Mouse (Mus musculus) adrenal gland, adult (tissue): ENCODE measurements around the gene Lrp10.
A peak's percentile ranks its signal among the peaks of the same experiment; 100 is the strongest.

ENCODE experiments used
- DNase-seq, 2 experiments: peaks; one replicate each; pipeline ENCODE4 v3.0.0; 2022 to 2023; ENCODE audit warnings: low spot score in 1 of 2; ENCODE audit not compliant: inconsistent age in 2 of 2

The Lrp10 gene

DNA sequence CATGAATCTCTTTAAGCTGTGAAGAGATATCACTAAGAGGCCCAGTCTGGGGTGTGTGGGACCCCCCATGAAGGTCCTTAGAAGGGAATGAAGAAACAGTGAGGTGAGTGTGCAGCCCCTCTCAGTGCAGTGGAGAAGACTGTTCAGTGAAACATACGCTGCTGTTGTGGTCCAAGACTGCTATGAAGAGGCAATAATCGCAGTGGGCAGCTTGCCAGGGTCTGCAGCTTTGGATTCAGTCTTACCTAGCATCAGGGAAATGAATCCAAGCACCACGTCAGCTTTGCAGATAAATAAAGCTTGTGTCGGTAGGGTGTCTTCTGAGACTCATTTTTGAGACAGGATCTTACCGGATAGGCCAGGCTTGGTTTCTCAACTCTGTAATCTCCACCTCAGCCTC lies 8.7 kb downstream of the Lrp10 start:
- no peak for DNase-seq

DNA sequence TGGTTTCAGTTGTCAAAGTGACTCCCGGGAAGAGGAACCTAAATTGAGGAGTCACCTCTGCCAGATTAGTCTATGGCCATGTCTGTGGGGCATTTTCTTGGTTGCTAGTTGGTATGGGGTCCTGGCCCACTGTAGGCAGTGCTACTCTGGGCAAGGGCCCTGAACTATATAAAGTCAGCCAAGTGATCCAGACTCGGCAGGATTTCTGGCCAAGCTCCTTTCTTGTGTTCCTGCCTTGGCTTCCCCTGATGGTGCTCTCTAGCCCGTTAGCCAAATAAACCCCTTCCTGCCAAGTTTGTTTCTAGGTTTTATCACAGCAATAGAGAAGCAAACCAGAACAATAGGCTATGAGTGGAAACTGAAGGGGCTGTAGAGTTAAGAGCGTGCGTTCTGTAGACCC lies 10.8 kb downstream of the Lrp10 start:
- DNase-seq: no peak

DNA sequence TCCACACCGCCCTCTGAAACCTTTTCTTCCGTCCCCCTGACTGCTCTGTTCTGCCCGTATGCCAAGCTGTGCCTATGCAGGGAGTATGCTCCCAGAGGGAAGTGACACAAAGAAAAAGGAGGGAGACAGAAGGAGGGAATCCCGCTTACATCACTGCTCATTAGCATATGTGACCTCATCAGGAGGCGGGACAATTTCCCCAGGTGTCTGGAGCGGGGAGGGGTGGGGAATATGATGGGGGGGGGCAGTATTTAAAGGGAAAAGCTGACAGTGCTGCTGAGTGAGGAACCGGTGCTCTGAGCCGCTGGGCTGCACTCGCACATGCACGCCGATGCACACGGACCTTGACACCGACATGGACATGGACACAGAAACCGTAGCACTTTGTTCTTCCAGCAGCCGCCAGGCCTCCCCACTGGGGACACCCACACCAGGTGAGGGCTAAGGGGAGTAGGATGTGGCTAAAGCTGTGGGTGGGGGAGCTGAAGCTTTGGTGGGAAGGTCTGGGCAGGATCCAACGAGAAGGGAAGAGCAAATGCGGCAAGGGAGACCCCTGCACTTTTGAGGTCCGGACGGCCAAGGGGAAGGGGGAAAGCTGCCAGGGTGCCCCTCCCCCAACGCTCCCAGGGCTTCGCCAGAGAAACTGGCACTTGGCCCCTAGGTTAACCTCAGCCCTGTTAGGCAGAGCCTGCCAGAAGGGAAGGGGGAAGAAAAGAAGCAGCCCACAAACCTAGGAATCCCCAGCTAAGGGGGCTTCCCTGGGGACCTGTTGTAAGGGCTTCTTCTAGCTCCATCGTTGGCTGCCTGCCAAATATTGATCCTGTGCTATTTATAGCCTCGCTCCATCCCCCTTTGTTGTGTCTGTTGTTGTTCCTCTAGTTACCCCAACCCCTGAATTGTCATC lies 12.3 kb downstream of the Lrp10 start, which contains the start of gene Rem2:
TSS of gene Rem2 (plus strand) at position 160 of the 904 bp plus-strand sequence.
- DNase-seq: peak; percentile 58 to 82

DNA sequence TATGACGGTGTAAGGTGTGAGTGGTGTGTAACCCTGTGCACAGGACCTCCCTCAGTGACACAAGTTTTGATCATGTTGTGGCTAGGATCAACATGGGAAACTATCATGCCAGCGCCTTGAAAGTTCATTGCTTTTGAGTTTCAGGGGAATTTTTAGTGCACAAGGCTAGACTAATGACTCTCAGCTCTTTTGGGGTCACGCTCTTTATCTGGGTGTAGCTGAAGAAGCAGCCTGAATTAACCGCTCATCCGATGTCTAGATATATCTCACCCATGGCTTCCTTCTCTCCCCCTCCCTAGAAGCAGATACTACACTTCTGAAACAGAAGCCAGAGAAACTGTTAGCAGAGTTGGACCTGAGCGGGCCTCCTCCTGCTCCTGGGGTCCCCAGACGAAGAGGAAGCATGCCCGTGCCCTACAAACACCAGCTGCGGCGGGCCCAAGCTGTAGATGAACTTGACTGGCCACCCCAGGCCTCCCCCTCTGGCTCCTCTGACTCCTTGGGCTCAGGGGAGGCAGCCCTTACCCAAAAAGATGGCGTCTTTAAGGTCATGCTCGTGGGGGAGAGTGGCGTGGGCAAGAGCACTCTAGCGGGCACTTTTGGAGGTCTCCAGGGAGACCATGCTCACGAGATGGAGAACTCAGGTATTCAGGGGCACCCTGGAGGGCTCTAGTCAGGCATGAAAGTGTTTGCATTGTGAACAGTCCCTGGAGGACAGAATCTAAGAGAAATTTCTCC lies 13.4 kb downstream of the Lrp10 start:
- no peak for DNase-seq

DNA sequence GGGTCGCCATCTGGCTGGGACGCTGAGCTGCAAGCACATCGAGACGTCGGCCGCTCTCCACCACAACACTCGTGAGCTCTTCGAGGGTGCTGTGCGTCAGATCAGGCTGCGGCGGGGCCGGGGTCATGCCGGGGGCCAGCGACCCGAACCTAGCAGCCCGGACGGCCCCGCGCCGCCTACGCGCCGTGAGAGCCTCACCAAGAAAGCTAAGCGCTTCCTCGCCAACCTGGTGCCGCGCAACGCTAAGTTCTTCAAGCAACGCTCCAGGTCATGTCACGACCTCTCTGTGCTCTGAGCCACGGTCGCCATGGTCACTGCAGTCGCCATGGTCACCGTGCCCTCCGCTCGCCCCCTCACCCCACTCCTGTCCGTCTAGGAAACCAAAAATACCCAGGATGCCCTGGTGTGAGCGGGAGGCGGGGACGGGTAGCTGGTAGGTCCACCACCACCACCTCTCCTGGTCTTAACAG lies 15.5 kb downstream of the Lrp10 start:
- DNase-seq: peak; percentile 66 to 82

DNA sequence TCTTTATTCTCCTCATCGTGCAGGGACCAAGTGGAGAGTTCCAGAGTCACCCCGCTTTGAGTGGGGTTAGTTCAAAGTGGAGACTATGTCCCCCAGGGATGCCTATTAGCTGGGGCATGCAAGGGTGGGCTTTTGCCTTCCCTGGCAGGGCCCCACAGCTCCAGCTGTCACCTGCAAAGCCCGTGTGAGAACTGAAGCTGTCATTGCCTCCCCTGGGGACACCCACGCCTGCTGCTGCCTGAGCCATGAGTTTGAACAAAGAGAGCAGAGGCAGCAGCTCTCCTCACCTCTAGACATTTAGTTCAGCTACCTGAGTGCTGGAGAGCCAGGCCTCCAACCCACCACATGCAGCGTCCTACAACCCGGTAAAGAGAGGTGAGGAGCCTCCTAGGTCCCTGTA lies 16.7 kb downstream of the Lrp10 start:
- DNase-seq: peak in 1 of 2 experiments; percentile 37

DNA sequence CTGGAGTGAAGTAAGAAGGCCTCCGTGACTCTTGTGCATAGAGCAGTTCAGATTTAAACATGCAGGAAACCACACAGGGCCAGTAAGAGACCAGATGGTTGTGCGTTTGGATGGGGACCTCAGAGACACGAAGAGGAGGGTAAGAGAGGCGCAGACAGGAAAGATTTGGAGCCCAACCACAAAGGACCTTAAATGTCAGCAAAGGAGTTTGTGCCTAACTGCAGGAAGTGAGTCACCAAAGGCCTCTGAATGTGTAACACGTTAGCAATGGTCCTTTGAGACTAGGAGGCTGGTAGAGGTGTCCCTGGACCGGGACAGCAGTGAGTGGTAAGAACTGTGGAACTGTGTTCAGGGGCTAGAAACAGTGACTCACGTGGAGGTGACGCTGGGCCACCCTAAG lies 17.5 kb downstream of the Lrp10 start:
- DNase-seq: peak; percentile 58 to 78

DNA sequence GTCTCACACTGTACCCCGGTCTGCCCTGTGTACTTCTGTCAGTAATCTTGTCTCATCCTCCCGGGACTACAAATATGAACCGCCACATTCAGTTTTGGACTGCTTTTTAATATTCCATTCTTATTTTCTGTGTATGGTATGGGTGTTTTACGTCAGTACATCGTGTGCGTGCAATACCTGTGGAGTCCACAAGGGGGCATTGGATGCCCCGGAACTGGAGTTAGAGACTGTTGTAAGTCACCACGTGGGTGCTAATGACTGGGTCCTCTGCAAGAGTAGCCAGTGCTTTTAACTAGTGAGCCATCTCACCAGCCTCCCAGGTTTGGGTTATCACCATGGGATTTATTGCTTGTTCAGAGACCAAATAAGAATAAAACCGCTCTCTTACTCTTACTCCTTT lies 18.6 kb downstream of the Lrp10 start:
- DNase-seq: peak; percentile 26 to 64

DNA sequence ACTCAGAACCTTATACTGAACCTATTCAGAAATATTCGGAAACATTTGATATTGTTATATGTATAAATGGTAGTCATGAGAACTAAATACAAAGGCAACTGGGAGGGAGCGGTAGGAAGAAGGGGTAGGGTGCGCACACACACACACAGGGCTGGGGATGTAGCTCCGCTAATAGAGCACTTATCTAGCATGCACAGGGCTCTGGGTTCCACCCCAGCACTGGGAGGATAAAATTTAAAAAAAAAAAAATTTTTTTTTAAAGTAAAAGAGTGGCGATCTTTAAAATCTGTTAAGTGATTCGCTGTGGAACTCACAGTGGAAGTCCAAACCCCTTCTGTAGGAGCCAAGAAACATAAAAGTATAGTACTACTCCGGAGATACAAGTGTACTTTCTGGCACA lies 22.0 kb downstream of the Lrp10 start:
- no peak for DNase-seq

DNA sequence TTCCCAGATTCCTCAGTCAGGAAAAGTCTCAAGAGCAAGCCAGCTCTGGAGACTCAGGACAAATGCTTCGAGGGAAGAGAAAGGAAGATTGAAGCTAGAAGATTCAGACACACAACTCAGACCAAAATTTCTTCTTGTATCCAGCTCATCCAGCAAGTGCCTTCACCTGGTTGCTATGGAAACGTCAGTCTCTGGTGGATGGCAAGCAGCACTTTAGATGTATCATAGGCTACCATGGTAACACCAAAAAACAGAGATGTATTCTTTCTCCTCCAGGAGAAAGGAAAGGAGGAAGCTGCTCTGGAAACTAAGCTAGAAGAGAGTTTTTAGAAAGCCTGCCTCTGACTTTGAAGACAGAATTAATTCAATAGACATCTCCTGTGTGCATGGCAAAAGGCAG lies 23.8 kb downstream of the Lrp10 start:
- DNase-seq: no peak

DNA sequence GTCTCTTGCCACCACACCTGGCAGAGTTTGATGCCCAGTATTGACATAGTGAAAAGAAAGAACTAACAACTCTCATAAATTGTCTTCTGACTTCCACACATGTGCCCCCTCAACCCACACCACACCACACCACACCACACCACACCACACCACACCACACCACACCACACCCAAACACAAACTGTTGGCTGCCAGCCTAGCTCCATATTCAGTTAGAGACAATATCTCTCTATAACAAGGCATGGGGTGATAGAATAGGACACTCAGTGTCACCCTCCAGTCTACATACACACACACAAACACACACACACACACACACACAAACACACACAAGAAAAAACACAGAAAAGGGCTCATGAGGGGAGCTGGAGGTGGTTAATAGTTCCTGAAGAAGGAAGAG lies 24.4 kb downstream of the Lrp10 start:
- DNase-seq: no peak

DNA sequence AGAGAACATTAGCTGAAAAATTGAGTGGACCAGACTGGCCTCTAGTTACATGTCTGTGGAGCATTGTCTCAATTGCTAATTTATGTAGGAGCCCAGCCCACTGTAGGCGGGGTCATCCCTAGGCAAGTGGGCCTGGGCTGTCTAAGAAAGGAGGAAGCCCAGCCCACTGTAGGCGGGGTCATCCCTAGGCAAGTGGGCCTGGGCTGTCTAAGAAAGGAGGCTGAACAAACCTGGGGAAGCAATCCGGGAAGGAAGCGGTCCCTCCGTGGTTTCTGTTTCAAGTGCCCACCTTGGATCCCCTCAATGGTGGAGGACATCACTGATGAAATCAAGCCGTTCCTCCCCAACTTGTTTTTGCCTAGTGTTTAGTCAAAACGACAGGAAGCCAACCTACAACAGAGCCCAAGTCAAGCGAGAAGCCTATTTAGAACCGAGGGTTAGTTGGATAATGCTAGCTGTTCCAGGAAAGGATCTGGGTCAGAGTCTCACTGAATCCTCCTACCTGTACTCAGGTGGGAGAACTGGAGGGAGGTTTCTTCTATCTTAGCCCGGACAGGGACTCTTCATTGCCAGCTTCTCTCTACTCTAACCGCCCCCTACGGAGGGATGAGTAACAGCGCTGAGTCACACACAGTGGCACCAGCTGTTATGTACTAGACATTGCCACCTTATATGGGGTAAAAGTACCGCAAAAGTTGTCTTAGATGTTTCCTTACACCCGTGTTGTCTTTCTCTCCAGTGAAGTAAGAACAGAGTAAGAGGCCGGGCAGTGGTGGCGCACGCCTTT lies 28.6 kb downstream of the Lrp10 start:
- DNase-seq: peak; percentile 37 to 60

DNA sequence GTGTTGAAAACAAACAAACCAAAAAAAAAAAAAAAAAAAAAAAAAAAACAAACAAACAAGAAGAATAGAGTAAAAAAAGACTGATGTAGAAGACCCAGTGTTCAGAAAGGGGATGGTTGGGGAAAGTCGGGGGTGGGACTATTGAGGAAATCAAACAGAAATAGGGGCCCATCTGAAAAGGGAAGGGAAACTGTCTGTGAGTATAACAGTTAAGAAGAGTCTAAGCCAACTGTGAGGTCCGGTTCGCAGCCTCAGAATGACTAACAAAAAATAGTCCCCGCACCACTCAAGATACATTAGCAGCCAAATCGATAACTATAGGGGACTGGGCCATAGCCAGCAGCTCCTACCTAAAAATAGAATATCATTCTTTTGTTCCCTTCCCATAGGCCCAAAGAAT lies 29.3 kb downstream of the Lrp10 start:
- no peak for DNase-seq

DNA sequence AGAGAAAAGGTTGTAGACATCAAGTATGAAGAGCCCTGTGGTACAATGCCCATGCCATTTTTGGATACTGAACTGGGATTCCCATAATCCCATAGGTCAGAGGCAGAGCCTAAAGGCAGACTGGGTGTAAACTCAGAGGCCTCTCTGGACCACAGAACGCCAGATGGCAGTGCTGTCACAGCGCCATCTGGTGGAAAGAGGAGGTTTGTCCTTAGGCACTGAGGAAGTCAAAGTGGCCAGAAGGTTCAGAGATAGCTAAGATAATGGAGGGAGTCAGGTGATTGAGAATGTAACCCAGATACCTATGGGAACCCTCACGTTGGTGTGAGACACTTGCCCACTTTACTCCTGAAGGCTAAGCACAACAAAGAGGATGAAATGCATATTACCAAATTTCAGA lies 30.3 kb downstream of the Lrp10 start:
- peak; percentile 76 to 91 for DNase-seq

DNA sequence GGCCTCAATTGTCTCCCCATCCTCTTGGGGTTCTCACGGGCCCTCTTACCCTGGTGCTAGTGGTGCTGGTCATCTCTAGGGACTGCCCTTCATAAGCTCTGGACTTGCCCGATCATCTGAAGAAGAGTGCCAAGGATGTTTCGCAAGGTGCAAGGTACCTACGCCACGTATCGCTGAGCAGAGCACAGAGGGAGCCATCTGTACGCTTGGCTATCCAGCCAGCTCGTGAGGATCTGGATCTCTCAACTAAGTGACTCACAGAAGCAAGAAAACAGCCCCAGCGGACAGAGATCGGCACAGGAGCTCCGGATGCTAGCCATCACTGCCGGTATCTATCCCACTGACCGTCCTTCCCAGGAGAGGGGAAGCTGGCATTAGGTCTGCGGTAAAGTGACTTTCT lies 32.8 kb downstream of the Lrp10 start:
- DNase-seq: no peak

DNA sequence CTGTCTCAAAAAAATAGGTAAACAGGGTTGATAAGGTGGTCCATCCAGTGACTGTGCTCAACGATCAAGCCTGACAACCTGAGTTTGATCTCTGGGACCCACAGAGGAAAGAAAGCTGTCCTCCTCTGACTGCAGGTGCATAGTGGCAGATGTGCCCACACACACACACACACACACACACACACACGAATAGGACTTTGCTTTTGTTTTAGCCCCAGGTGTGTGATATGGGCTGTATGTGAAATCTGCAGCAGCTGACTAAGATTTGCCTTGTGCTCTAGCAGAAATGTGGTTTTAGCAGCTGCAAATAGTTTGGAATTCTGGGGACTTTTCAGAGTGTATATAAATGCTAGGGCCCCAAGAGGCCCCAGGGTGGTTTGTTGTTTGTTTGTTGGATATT lies 35.4 kb downstream of the Lrp10 start:
- DNase-seq: no peak

DNA sequence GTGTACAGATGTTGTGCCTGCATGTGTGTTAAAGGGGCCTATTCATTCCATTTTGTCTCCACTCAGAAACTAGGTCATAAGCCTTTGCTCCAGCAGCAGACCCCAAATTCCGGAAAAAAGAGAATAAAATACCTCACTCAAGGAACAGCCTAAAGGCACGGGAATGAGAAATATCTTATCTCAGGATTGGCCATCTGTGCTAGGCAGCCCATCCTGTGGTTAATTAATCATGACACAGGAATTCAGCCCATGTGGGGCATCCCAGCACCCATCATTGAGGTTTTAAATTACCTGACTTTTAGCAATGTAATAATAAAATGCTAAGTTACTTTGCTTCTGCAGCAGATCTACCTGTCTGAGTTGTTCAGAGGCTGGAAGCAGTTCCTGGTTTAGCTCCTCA lies 37.4 kb downstream of the Lrp10 start:
- no peak for DNase-seq

DNA sequence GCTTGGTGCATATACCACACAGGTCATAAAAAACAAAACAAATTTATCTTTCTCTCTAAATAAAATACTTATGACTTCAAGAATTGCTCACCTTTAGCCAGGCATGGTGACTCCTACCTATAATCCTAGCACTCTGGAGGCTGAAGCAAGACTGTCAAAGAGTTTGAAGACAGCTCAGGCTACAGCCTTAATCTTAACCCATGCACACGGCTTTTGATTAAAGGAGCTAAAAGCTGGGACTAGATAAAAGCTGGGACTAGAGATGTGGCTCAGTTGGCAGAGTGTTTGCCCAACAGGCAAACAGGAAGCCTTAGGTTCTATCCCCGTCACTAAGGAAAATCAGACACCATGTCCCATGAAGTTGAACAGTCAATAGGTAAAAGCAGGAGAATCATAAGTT lies 39.2 kb downstream of the Lrp10 start:
- no peak for DNase-seq

DNA sequence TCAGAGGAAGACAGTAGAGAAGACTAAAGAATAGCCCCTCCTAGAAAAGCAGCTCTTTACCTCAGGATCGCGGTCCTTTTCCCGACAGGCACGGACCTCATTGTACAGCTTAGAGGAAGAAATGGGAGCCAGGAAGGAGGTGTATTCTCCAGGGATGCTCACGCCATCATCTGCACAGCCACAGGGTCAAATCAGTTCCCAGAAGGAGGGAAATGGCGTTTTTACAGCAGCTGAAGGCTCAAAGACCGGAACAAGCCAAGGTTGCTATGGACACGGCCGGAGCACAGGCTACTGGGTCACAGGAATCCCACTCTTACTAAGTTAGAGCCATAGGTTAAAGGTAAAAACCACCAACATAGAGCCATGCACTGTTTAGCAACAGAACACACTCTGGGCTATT lies 45.8 kb downstream of the Lrp10 start:
- no peak for DNase-seq

DNA sequence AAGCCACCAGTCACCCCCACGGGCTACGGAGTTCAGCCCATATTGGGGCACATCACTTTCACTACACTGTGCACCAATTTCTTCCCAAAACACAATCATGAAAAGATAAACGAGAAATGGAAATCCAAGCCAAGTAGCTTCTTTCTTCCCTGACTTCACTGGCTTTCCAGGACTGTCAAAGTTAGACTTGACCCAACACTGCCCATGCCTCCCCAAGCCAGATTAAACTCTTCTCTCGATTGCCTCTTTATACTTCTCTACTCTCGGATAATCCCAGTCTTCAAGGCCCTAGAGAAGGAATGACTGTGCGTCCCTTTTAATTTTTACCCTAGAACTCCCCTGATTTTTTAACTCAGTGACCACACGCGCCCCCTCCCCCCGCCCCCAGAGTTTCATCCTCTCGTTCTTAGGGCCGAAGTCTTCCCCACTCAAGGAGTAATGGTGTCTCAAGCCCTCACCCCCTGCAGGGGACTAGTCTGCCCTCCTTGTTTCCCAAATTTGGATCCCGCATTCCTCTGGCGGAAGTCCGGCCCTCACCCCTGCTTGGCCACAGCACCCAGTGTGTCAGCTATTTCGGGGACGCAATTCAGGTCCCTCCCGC lies 52.9 kb downstream of the Lrp10 start:
- DNase-seq: peak in 1 of 2 experiments; percentile 63
